Mouse (Mus musculus): Measurements from ENCODE around the gene Fez2.

Fez2 gene

DNA sequence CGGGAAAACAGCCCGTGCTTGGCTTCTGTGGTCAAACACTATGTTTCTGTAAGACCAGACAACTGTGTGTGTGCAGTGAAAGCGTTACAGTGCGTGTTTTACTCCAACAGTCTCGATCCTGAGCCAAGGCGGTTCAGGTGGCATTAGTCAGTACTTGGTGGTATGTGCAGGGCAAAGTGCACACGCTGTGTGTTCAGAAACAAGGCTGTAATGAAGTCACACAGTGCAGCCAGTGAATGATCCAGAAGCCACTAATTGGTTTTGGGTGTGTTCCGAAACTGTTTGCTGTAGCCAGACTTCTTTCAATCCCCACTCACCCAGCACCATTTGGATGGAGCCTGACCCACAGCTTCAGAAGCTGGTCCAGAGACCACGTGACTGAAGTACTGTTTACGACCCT lies 9.6 kb downstream of the Fez2 start:
- DNase-seq (ENCODE audit: low read depth, low spot score) = no peak

DNA sequence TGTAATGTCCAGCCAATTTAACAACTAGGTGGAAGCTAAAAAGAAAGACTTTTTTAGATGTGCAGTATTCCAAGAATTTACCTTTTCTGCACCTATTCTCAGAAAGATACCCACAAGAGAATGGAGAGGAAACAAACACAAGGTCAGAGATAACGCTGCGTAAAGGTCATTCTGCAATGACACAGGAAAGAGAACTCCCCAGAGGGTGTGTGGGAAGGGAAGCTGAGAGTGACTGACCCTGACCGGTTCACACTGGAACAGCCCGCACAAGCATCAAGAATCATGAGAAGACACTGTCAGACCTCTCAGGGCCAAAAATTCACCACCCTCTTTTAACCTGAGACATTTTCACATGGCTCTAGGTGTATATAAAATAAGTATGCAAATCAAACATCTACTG lies 10.4 kb downstream of the Fez2 start:
- DNase-seq (ENCODE audit: low read depth, low spot score) = no peak

DNA sequence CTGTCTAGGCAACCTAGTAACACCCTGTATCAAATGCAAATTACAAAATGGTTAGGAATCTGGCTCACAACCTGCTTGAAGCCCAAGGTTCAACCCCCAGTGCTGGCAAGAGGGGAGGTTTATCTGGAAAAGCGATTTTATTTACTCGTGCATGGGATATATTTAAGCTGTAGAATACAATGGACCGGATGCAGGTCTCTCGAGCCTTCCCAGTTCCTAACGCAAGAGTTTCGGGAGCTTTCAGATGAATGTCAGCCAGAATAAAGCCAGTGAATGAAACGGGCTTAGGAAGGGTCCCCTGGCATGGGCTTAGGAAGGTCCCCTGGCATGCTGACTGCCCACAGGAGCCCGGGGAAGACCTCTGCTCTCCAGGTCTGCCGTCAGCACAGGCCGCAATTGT lies 11.1 kb downstream of the Fez2 start:
- DNase-seq (ENCODE audit: low read depth, low spot score) = no peak

DNA sequence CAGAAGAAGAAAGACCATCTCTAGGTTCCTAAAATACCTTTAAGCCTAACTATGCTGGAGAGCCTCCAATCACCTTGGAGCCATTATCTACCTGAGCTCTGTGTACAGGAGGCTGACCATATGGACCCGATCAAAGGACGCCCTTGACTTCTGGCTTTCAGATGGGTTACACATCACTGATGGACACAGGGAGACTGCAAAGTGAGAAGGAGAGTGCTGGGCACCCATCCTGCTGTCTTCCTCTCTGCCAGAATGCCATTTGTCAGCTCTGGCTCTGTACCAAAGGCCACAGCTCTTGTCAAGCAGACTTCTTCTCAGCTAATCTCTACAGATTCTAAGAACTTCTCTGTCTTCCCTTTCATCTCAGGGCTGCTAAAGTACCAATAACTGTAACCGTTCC lies 12.6 kb downstream of the Fez2 start:
- no peak for DNase-seq (ENCODE audit: low read depth, low spot score)

DNA sequence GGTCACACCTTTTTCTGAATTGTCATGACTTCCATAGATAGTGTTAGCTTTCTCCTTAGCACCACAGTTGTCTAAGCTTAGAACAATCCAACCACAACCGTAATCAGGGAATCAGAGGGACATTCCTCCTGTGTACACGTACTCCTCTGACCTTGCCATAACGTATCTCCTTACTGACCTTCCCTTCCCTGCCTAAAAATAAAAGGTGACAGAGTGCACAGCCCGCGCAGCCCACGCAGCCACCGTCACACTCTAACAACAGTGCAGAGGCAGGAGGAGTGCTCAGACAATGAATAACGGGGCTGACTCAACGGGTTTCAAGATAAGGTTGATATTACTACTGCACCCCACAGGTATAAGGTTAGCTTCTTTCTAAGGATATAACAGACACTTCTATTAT lies 14.1 kb downstream of the Fez2 start:
- no peak for DNase-seq (ENCODE audit: low read depth, low spot score)

DNA sequence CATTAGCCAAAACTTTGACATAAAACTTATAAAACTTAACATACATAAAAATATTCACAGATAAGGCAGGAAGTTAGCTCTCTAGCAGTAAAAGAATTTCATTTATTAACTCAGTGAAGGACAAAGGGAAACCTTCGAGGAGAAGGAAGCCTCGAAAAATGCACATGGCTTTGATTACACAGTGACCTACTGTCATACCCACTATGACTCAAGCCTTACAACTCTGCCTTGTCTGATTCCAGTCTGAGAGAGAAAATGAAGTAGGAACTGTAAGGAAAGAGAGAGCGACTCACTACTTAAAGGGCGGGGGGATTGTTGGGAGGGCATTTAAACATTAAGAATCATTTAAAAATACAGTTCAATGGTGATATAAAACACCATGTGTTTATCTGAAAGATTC lies 14.7 kb downstream of the Fez2 start:
- no peak for DNase-seq (ENCODE audit: low read depth, low spot score)

DNA sequence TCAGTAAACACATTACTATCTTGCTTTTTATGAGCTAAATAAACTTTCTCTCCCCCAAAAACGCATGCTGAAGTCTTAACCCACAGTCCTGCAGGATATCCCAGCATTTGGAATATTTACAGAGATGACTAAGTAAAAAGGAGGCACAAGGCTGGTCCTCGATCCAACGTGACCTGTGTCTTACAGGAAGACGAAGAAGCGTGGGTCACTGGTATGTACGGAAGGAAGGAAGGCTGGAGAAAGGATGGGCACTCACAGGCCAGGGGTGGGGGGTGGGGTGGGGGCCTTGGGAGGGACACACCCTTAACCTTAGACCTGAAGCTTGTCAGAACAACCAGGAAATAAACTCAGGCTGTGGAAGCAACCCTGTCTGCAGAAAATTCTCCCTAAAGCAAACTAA lies 15.8 kb downstream of the Fez2 start:
- DNase-seq (ENCODE audit: low read depth, low spot score) = no peak

DNA sequence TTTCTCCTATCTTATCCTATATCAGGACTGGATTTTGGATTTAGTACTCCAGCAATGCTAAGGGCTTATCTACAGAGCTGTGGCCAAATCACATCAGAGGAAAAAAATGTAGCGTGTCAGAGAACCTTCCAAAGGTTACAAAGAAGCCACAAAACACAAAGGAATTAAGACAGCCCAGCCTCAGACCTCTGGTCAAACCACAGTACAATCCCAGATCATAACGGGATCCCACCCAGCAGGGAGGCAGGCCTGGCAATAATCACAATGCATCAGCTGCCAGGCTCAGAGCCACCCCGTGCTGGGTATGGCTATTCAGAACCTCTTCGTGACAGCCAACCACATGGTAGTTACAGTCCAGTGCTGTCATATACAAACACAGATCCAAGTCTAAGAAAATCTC lies 16.2 kb downstream of the Fez2 start:
- DNase-seq (ENCODE audit: low read depth, low spot score) = no peak

DNA sequence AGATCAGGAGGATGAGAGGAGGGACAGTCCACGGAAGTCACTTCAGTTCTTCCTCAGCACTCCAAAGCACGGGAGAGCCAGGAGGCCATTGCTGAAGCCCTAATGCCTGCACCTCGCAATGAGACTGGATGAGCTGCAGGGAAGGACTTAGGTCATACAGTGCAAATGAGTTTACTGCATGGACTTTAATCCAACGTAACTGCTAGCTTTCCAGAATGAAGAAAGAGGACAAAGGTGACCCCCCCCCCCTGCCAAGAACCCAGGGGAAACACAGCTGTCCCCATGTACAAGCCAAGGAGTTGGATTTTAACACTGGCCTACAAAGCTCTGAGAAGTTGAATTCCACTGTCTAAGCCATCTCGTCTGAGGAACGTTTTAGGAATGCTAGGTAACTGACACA lies 16.6 kb downstream of the Fez2 start:
- DNase-seq (ENCODE audit: low read depth, low spot score) = no peak

DNA sequence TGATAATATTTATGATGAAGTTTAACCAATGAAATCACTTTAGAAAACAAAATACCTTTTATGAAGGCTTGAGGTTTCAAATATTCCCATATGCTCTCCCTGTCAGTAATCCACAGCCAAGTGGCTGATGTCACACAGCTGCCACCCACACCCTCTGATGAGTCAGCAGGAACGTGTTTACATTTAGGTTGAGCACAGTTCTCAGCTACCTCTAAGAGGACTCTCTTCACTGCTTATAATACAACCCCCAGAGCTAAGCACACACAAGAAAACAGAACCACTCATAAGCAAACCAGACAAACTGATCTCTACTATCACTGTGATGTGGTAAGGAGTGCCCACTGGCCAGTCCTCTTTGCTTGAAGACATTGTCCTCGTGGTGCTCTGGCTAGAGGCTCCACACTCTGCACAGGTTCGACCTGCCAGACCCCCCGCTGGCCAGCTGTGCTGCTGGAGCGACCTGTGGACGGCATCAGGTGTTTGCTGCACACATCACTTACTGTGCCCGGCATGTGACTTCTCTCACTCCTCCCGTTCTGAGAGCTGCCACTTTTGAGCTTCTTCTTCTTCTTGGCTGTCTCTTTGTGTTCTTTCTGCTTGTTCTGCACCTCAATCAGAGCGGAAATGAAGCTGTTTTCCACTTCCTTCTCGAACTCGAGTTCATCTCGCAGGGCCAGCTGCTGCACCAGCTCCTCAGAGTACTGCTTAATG lies 17.7 kb downstream of the Fez2 start:
- DNase-seq (ENCODE audit: low read depth, low spot score) = no peak

DNA sequence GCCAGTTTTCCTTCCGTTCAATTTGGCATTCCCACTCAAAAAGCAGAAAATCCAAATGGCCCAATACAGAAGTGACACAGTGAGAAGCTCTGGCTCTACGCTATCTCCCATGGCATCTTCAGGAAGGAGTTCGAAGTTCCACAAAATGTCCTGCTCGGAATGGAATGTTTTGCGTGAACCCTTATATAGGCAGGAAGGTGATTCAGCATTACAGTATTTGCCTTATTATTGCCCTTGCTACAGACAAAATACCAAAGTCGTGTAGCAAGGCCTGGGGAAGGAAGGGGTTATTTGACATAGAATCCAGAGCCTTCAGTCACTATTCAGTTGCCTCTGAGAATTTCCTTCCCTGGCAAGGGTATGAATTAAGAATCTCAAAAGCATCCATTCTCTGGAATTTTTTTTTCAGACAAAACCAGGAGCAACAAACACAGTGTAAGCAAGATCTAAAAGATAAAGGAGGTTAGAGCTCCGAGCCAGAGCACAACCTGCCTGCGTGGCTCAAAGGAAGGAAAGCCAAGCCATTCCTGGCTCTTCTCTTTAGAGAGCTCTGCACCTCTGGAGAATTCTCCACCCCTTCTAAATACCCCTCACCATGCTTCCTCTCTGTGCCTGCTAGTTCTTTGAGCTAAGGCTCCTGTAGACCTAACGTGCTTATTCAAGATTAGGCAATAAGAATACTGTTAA lies 25.4 kb downstream of the Fez2 start:
- no peak for DNase-seq (ENCODE audit: low read depth, low spot score)

DNA sequence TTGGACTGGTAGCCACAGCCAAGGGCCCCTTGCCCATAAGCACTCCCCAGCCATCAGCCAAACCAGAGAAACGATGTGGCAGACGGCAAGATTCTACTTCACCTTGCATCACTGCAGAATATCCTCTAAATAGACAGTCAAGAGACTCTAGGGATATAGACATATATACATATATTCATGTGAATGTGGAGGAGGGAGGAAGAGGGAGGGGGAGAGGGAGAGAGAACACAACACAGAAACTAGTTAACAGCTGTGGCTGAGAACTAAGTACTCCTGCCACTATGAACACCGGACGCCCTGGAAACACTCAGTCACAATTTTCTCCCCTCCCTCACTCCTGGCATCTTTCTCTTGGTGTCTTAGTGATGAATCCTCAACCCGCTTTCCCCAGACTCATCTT lies 28.4 kb downstream of the Fez2 start:
- DNase-seq (ENCODE audit: low read depth, low spot score) = no peak

DNA sequence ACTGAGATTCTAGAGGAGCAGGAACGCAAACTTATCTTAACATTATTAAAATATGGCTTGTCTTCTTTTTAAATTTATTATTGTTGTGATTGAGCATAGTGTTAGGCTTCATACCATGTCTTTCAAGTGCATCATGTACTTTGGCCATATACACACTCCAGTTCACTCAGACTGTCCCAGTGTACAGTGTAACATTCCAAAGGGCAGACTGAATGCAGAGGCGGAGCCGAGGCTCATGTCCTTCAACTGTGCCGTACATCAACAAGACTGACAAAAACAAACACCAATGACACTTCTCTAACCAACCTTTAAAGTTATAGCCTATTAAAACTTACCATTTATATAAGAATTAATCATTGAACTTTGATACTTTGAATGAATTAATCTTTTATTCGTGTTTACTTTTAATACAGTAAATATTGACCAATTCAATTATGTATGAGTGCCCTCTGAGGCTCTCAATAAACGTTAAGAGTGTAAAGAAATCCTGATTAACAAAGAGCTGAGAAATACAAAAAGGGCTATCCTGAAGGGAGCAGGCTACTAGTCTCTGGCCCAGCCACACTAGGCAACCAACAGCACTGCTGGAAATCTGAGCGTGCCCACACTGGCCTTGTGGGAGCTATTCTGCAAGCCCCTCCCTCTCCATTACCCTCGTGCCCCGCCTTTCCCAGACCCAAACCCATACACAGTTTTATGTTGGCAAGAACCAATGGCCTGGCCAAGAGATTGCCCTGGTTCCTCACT lies 29.7 kb downstream of the Fez2 start:
- DNase-seq (ENCODE audit: low read depth, low spot score) = no peak

DNA sequence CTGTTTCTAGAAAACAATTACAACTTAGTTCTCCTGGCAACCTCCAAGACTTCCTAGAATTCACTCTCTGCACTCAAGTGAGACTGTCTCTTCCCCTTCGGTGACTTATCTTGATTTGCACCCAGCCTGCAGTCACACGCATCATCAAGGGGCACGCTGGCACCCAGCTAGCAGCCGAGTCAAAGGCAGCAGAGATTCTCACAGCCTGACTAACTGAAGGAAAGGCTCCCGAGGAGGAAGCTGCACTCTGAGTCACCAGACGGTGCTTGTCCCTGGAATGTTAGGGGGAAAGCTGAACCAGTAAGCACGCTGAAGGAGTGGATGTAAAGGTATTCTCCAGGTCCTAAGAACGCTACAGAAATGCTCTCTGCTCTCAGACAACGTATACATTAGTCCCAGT lies 30.3 kb downstream of the Fez2 start:
- DNase-seq (ENCODE audit: low read depth, low spot score) = no peak

DNA sequence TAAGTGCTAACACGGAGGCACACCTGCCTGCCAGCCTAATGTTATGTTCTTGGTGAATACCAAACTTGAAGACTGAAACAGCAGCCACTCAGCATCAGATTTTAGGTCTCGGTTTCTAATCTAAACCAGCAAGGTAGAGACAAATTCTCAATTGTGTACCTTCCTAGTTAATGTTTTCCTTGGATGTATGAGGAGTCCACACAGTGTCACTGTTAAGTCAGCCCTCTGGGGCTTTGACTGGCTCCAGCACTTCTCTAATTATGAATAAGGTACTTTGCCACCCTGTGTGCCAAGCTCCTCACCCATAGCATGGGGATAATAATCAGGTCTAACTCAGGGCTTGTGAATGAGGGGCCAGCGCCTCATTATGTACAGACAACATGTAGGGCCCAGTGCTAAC lies 35.6 kb downstream of the Fez2 start:
- no peak for DNase-seq (ENCODE audit: low read depth, low spot score)

DNA sequence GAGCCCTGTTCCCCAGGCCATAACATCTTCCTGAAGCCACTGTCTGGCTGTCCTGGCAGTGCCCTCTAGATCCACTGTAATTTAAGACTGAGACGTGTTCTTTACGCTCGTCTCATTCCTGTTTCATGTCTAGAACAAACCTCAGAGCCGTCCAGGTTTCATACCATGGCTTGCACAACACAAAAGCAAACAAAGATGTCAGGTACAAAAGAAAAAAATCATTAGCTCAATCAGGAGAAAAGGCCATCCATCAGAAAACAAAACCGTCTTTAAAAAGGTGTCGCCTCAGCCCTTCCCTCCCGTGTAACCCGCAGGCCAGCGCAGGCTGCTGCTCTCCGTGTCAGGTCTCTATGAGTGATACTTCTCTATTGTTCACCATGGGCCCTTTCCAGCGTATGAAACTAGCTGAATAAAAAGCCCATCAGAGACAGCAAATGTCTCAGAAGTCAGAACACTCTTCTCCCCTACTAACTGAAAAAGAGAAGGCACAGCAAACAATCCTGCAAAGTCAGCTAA lies 38.2 kb downstream of the Fez2 start:
- DNase-seq (ENCODE audit: low read depth, low spot score) = no peak

DNA sequence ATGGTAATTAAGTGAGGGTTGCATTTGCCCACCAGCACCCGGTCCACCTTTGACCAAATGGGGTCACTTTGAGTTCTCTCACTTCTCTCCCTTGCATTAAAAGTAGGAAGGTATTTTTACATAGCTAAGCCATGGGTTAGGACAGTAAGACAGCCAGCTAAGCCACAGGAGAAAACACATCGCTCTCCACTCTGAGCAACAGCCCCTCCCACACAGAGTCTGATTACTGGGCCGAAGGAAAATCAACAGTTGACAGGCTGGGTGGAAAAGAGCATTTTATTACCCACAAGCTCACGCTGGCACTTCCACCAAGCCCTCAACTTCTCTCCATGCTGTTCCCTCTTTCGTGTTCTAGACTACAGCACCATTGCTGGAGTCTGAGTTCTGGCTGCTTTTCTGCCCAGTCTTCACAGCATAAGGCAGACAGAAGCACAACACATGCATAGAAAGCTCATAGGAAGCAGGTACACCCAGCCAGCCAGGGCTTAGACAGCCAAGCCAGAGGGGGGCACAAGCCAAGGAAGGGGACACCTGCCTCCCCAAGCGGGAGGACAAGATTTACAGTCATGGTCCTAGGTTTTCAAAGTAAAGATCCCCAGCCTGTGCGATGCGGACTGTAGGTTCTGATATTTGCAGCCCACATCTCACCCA lies 38.7 kb downstream of the Fez2 start:
- DNase-seq (ENCODE audit: low read depth, low spot score) = no peak

DNA sequence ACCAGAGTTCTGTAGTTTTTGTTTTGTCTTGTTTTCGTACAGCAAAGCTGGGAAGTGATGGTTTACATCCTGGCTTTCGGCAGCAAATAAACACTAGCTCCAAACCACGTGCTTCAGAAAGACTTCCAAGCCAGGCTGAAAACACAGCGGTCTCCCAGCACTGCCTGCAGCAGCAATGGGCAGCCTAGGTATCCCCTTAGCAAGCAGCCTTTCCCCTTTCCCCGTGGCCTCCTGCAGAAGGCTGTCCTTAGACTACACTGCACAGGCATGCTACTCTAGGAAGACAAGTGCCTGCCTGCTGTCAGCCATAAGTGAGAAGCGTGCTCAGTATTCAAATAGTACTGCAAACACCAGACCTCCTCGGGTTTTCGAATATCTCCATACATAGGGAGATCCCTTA lies 41.4 kb downstream of the Fez2 start:
- DNase-seq (ENCODE audit: low read depth, low spot score) = no peak

DNA sequence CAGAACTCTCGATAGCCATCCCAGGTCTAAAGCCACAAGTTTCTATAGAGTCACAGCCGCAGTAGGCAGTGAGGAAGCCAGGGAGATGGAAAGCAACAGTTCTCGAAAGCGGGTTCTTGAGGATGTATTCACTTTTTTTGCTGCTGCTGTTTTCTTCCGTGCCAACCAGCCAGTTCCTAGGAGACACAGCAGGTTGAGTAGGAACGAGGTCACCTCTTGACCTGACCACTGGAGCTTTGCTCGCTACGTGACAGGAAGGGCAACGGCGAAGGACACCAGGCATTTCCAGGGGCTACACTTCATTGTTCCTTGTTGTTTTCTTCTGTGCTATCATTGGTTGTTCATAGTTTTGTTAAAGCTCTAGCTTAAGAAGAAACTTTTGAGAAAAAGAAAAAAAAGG lies 43.2 kb downstream of the Fez2 start:
- no peak for DNase-seq (ENCODE audit: low read depth, low spot score)

DNA sequence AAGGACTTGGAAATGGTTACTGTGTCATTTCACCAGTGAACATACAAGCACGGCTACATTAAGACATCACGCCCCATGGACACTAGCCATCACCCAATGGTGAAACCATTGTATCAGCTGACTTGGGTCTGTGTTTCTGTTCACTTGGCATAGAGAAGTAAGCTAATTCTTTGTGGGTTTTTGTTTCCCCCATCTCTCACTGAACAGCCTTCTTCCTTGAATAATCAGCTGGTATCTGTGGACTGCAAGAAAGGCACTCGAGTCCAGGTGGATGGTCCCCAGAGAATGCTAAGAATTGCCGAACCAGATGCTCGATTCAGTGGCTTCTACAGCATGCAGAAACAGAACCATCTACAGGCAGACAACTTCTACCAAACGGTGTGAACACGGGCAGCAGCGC lies 44.1 kb downstream of the Fez2 start:
- no peak for DNase-seq (ENCODE audit: low read depth, low spot score)

DNA sequence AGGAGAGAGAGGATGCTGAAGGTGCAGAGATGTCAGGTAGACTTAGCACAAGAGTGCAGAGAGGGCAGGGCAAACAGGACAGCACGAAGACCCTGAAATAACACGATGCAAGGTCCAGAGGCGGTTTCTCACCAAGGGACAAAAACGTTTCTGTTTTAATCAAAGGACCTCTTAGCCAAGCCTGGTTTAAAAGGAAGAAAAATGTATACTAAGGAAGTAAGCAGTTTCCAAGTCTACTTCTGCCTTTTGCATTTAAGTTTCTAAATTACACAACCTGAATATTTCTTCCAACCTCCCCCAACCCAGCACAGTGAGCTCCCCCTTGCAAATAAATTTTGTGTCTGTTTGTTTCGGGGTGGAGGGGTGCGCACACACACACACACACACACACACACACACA lies 44.8 kb downstream of the Fez2 start:
- no peak for DNase-seq (ENCODE audit: low read depth, low spot score)

DNA sequence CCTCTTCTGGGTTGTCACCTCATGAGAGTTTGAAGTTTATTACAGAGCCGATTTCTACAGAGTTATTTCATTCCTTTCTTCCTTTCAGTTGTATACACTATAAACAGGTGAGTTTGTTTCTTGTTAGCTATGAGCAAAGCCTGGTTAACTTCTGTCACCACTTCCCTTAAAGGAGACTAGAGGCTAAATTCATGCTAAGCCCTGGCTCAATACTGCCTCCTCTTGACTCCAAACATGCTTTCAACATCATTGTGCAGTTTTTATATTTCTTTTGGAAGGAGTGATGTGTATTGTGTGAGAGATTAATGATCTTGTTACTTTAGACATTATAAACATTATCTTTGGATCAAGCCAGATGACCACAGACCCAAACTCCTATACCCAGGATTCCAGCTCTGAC lies 47.5 kb downstream of the Fez2 start:
- DNase-seq (ENCODE audit: low read depth, low spot score) = no peak
